Mouse (Mus musculus): ENCODE measurements around the gene Olfr447. TPM values are rescaled to one million over a fixed set of nuclear protein-coding genes. Genes with fewer than 3 reads are reported as not detected.

Olfr447 gene
- total and polyA plus RNA-seq, 3 experiments = not detected

Other genes with a start within 250 kb of the Olfr447 start
- not detected in 2 replicates for gene Tcaf1, start 198.8 kb upstream of the Olfr447 start, total RNA-seq (2012; rRNA removed)
- gene Tcaf1, start 198.8 kb upstream of the Olfr447 start, total RNA-seq (2014; rRNA removed) = not detected in 2 replicates
- not detected in 2 replicates for gene Tcaf1, start 198.8 kb upstream of the Olfr447 start, polyA plus RNA-seq (2012; ENCODE audit: insufficient read length, low read depth)
- not detected in 2 replicates for gene Olfr453, start 169.5 kb upstream of the Olfr447 start, total RNA-seq (2012; rRNA removed)
- not detected in 2 replicates for gene Olfr453, start 169.5 kb upstream of the Olfr447 start, total RNA-seq (2014; rRNA removed)
- not detected in 2 replicates for gene Olfr453, start 169.5 kb upstream of the Olfr447 start, polyA plus RNA-seq (2012; ENCODE audit: insufficient read length, low read depth)
- not detected in 2 replicates for gene Olfr38, start 152.5 kb upstream of the Olfr447 start, total RNA-seq (2012; rRNA removed)
- not detected in 2 replicates for gene Olfr38, start 152.5 kb upstream of the Olfr447 start, total RNA-seq (2014; rRNA removed)
- not detected in 2 replicates for gene Olfr38, start 152.5 kb upstream of the Olfr447 start, polyA plus RNA-seq (2012; ENCODE audit: insufficient read length, low read depth)
- not detected in 2 replicates for gene Olfr452, start 123.8 kb upstream of the Olfr447 start, total RNA-seq (2012; rRNA removed)
- not detected in 2 replicates for gene Olfr452, start 123.8 kb upstream of the Olfr447 start, total RNA-seq (2014; rRNA removed)
- not detected in 2 replicates for gene Olfr452, start 123.8 kb upstream of the Olfr447 start, polyA plus RNA-seq (2012; ENCODE audit: insufficient read length, low read depth)
- not detected in 2 replicates for gene Olfr450, start 96.9 kb upstream of the Olfr447 start, total RNA-seq (2012; rRNA removed)
- gene Olfr450, start 96.9 kb upstream of the Olfr447 start, total RNA-seq (2014; rRNA removed) = not detected in 2 replicates
- not detected in 2 replicates for gene Olfr450, start 96.9 kb upstream of the Olfr447 start, polyA plus RNA-seq (2012; ENCODE audit: insufficient read length, low read depth)
- not detected in 2 replicates for gene Olfr449, start 74.5 kb upstream of the Olfr447 start, total RNA-seq (2012; rRNA removed)
- gene Olfr449, start 74.5 kb upstream of the Olfr447 start, total RNA-seq (2014; rRNA removed) = not detected in 2 replicates
- gene Olfr449, start 74.5 kb upstream of the Olfr447 start, polyA plus RNA-seq (2012; ENCODE audit: insufficient read length, low read depth) = not detected in 2 replicates
- gene Olfr448, start 18.4 kb upstream of the Olfr447 start, total RNA-seq (2012; rRNA removed) = not detected in 2 replicates
- gene Olfr448, start 18.4 kb upstream of the Olfr447 start, total RNA-seq (2014; rRNA removed) = not detected in 2 replicates
- not detected in 2 replicates for gene Olfr448, start 18.4 kb upstream of the Olfr447 start, polyA plus RNA-seq (2012; ENCODE audit: insufficient read length, low read depth)
- not detected in 2 replicates for gene Olfr446, start 12.5 kb downstream of the Olfr447 start, total RNA-seq (2012; rRNA removed)
- not detected in 2 replicates for gene Olfr446, start 12.5 kb downstream of the Olfr447 start, total RNA-seq (2014; rRNA removed)
- gene Olfr446, start 12.5 kb downstream of the Olfr447 start, polyA plus RNA-seq (2012; ENCODE audit: insufficient read length, low read depth) = not detected in 2 replicates
- not detected in 2 replicates for gene Olfr444, start 40.2 kb downstream of the Olfr447 start, total RNA-seq (2012; rRNA removed)
- not detected in 2 replicates for gene Olfr444, start 40.2 kb downstream of the Olfr447 start, total RNA-seq (2014; rRNA removed)
- not detected in 2 replicates for gene Olfr444, start 40.2 kb downstream of the Olfr447 start, polyA plus RNA-seq (2012; ENCODE audit: insufficient read length, low read depth)
- gene Olfr441, start 197.5 kb downstream of the Olfr447 start, total RNA-seq (2012; rRNA removed) = not detected in 2 replicates
- gene Olfr441, start 197.5 kb downstream of the Olfr447 start, total RNA-seq (2014; rRNA removed) = not detected in 2 replicates
- gene Olfr441, start 197.5 kb downstream of the Olfr447 start, polyA plus RNA-seq (2012; ENCODE audit: insufficient read length, low read depth) = not detected in 2 replicates
- gene Olfr237-ps1, start 237.7 kb downstream of the Olfr447 start, total RNA-seq (2012; rRNA removed) = not detected in 2 replicates
- gene Olfr237-ps1, start 237.7 kb downstream of the Olfr447 start, total RNA-seq (2014; rRNA removed) = not detected in 2 replicates
- gene Olfr237-ps1, start 237.7 kb downstream of the Olfr447 start, polyA plus RNA-seq (2012; ENCODE audit: insufficient read length, low read depth) = not detected in 2 replicates

Data from CH12.LX (cell line).